Mouse (Mus musculus) neural tube, embryonic 12.5 days (tissue): ENCODE data around the gene Jam2. TPM values are rescaled to one million over a fixed set of nuclear protein-coding genes. Genes with fewer than 3 reads are reported as not detected.

Source experiments
- polyA plus RNA-seq: library from polyadenylated mRNA; unstranded; fragments of >200 nt; fragmentation: Nextera tagmentation; extraction: Ambion mirVana; gene quantifications from 2 replicates; pipeline ENCODE4 v1.2.1, GENCODE M21; 2016

Gene Jam2
- polyA plus RNA-seq, 1 experiment from 2014 or later = 45.6 TPM

Other genes with a start within 250 kb of the Jam2 start
- 45.1 and 47.3 TPM in 2 replicates for gene Mrpl39, start 38.4 kb upstream of the Jam2 start, polyA plus RNA-seq
- gene Gabpa, start 60.8 kb downstream of the Jam2 start, polyA plus RNA-seq = 30.8 and 32.8 TPM in 2 replicates
- 739 and 746 TPM in 2 replicates for gene Atp5j, start 61.5 kb downstream of the Jam2 start, polyA plus RNA-seq